Mouse (Mus musculus) kidney, postnatal 0 days (tissue): ENCODE results near the gene Pnkp. TPM values are rescaled to one million over a fixed set of nuclear protein-coding genes. Genes with fewer than 3 reads are reported as not detected.

ENCODE experiments used
- ATAC-seq: fragments of 200-750 bp; cut with Nextera tagmentation; replicated peaks from 2 replicates; pipeline ENCODE4 v1.8.0; 2017; ENCODE audit warnings: low read depth, moderate number of reproducible peaks, moderate TSS enrichment, moderate library complexity; ENCODE audit not compliant: low FRiP score
- DNase-seq: peaks from one replicate; pipeline ENCODE4 v3.0.0-alpha.2; 2016; ENCODE audit warnings: low spot score
- H3K27ac ChIP-seq: fragments of 300-500 bp; sonication (generic); 2 replicates; pipeline ENCODE4 v1.5.1; 2014; ENCODE audit warnings: mild to moderate bottlenecking
- H3K27me3 ChIP-seq: fragments of 300-500 bp; sonication (generic); 2 replicates; pipeline ENCODE4 v1.6.1; 2014; ENCODE audit warnings: low read length, mixed read lengths; ENCODE audit not compliant: insufficient read depth
- H3K36me3 ChIP-seq: fragments of 300-500 bp; sonication (generic); 2 replicates; pipeline ENCODE4 v1.6.1; 2014; ENCODE audit warnings: low read length, mixed read lengths; ENCODE audit not compliant: insufficient read depth
- H3K4me1 ChIP-seq: fragments of 300-500 bp; sonication (generic); replicated peaks from 2 replicates; pipeline ENCODE4 v1.6.1; 2014; ENCODE audit warnings: antibody characterized with exemption, low read length, mixed read lengths; ENCODE audit not compliant: insufficient read depth
- H3K4me2 ChIP-seq: fragments of 300-500 bp; sonication (generic); 2 replicates; pipeline ENCODE4 v1.6.1; 2014; ENCODE audit warnings: mild to moderate bottlenecking, low read length, moderate library complexity, mixed read lengths
- H3K4me3 ChIP-seq: fragments of 300-500 bp; sonication (generic); replicated peaks from 2 replicates; pipeline ENCODE4 v1.5.1; 2014; ENCODE audit warnings: low read depth, low read length
- H3K9ac ChIP-seq: fragments of 300-500 bp; sonication (generic); 2 replicates; pipeline ENCODE4 v1.6.1; 2014; ENCODE audit warnings: low read depth, low read length
- H3K9me3 ChIP-seq: fragments of 300-500 bp; sonication (generic); replicated peaks from 2 replicates; pipeline ENCODE4 v1.6.1; 2016; ENCODE audit warnings: low read length, inconsistent platforms, mixed read lengths
- CTCF ChIP-seq: IDR thresholded peaks from 2 replicates; pipeline ENCODE4 v1.5.1; 2016; ENCODE audit warnings: antibody characterized with exemption, low read depth, mild to moderate bottlenecking, moderate library complexity
- WGBS: fragments of 180-500 bp; shearing (Covaris S2); extraction: QIAGEN DNeasy Blood & Tissue Kit; methylation state at CpG from one replicate; pipeline ENCODE4 v1.1.7; 2014; 5-methylcytosine and 5-hydroxymethylcytosine counted together
- polyA plus RNA-seq: library from polyadenylated mRNA; unstranded; fragments of >200 nt; fragmentation: Nextera tagmentation; extraction: Ambion mirVana; gene quantifications from 2 replicates; pipeline ENCODE4 v1.2.1, GENCODE M21; 2015

Gene Pnkp
- polyA plus RNA-seq, 1 experiment from 2014 or later: 34.0 TPM

DNA sequence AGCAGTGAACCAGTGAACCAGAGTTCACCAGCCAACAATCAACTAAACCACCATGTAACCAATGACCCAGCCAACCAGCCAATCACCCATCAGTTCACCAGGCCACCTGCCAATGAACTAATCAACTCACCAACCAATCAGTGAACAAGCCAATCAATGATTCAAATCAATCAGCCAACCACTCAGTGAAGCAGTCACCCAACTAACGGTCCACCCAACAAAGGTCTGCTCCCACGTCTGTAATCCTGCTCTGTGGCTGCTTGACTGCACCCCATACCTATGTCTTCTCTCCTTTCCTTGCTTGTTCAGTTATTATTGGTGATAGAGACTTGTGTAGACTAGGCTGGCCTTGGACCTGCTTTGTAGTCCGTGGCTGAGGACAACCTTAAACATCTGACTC lies 43.0 kb upstream of the Pnkp start:
- Histone ChIP-seq H3K27me3 (no peaks in the 10 kb centered on the region), H3K4me3 (no peak overlapping the region), H3K9me3 (no peaks in the 10 kb centered on the region), H3K36me3 (no peaks in the 10 kb centered on the region), H3K4me1 (peaks cover 15% of the 10 kb centered on the region), H3K4me2 (no peak overlapping the region), H3K9ac (no peak overlapping the region), H3K27ac (no peak overlapping the region)
- 93% methylated on average over 3 of the region's 3 CpGs for WGBS
- no peak for TF ChIP-seq CTCF
- DNase-seq: no peak
- ATAC-seq: no peak

DNA sequence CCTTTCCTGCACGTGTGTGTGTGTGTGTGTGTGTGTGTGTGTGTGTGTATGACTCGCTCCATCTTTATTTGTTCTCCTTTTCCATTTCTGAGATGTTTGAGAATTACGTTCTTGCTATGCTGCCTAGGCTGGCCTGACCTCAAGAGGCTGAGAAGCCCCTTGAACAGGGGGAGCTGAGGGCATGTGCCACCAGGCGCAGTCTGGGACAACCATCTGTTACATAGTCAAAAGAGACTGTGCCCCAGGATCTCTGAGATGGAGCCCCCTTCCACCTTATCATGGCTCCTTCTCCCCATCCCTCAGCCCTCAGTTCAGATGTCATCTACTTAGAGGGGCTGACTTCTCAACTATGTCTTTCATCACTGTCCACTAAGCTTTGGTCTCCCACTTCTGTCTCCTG lies 42.5 kb upstream of the Pnkp start:
- H3K4me1 ChIP-seq: peaks cover 19% of the 10 kb centered on the region
- H3K9me3 ChIP-seq: no peaks in the 10 kb centered on the region
- WGBS: 93% methylated on average over 4 of the region's 4 CpGs
- H3K4me3 ChIP-seq: no peak overlapping the region
- H3K27me3 ChIP-seq: no peaks in the 10 kb centered on the region
- no peak overlapping the region for H3K4me2 ChIP-seq
- TF ChIP-seq CTCF: no peak
- no peak overlapping the region for H3K27ac ChIP-seq
- DNase-seq: no peak
- no peak overlapping the region for H3K9ac ChIP-seq
- no peak for ATAC-seq
- H3K36me3 ChIP-seq: no peaks in the 10 kb centered on the region

- Histone ChIP-seq H3K27ac (peak overlapping the region; percentile 98; the same call in 1 of the 2 replicates), H3K4me3 (peak overlapping the region; percentile 87), H3K36me3 (no peaks in the 10 kb centered on the region), H3K9me3 (no peaks in the 10 kb centered on the region), H3K27me3 (no peaks in the 10 kb centered on the region), H3K4me2 (peak overlapping the region; percentile 81), H3K9ac (peak overlapping the region; percentile 94; the same call in 1 of the 2 replicates), H3K4me1 (peaks cover 19% of the 10 kb centered on the region)
- no peak for ATAC-seq
- no peak for DNase-seq
- 28% methylated on average over 14 of the region's 14 CpGs for WGBS
- TF ChIP-seq CTCF: no peak
Measured at GRCm38 (mm10) chr7:44814952-44815553, 41.9 kb upstream of the Pnkp start.

DNA sequence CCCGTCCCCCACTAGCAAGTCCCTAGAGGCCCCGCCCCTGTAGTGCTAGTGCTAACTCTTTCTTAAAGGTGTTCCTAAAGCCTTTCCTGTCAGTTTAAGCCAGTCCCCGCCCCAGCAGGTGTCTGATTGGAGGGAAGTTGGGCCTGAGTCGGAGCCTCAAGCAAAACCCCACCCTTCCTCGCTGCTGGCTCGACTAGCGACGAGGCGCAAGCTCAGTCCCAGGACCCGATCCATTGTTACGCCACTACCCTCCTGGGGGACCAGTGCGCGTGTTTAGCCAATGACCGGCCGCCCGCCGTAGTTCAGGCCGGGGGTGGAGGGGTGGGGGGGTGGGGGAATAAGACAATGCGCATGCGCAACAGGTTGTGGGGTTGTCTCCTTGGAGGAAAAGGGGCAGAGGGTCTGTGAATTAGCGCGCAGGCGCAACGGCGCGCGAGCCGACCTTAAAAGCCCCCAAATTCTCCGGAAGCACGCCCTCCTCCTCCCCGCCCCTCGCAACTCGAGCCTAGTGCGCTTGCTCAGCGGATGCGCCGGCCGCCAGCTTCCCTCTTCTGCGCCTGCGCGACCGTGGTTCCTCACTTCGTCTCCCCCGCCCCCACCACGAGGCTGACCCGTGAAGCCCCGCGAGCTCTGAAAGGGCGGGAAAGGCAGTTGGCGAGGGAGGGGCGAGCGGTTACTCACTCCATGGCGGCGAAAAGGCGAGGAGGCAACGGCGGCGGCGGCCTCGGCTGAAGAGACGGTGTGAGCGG lies 41.0 kb upstream of the Pnkp start, which contains the start of the genes Nup62 and Il4i1:
Gene Nup62, plus strand, starts transcription at position 368 of the 749 bp plus-strand sequence.
Gene Il4i1, plus strand, starts transcription at position 667 of the 749 bp plus-strand sequence.
- H3K4me2 ChIP-seq: peak within 1 kb of the TSS; percentile 81
- H3K27ac ChIP-seq: peak within 1 kb of the TSS; percentile 98
- WGBS: under 1% methylated on average over 60 of the region's 62 CpGs
- no peaks in the 10 kb centered on the region for H3K36me3 ChIP-seq
- peak within 1 kb of the TSS; percentile 87 for H3K4me3 ChIP-seq
- DNase-seq (peak; percentile 99), ATAC-seq (peak; percentile 93)
- H3K9ac ChIP-seq: peak within 1 kb of the TSS; percentile 94
- H3K9me3 ChIP-seq: no peaks in the 10 kb centered on the region
- no peaks in the 10 kb centered on the region for H3K27me3 ChIP-seq
- no peak for TF ChIP-seq CTCF
- H3K4me1 ChIP-seq: peaks cover 23% of the 10 kb centered on the region

DNA sequence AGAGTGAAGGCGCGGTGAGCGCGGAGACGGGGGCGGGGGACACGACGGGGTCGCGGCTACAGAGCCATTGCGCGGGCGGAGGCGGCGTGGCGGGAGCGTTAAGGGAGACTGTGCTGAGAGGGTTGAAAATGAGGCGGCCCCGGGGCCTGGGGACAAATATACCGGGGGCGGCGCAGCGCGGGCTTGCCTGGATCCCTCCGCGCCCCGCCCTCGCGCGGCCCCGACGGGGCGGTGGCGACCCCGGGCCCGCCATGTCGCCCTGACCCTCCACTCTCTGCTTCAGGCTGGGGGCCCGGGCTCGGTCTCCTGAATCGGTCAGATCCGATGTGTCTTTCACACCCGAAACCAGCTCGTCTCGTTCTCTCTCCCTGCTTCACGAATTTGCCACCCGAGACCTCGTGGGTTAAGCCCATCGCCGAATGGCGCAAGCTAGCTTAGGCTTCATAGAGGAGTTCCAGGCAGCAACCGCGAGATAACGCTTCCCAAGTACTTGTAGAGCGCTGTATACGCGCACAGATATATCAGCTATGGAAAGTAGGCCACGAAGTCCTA lies 40.4 kb upstream of the Pnkp start, which contains the start of gene Atf5:
Gene Atf5, minus strand, starts transcription at position 189 of the 552 bp plus-strand sequence.
- ATAC-seq: peak; percentile 21
- TF ChIP-seq CTCF: no peak
- Histone ChIP-seq H3K36me3 (no peaks in the 10 kb centered on the region), H3K9me3 (no peaks in the 10 kb centered on the region), H3K9ac (peak within 1 kb of the TSS; percentile 94), H3K4me2 (peak within 1 kb of the TSS; percentile 81), H3K4me3 (peak within 1 kb of the TSS; percentile 87), H3K27ac (peak within 1 kb of the TSS; percentile 98), H3K27me3 (no peaks in the 10 kb centered on the region), H3K4me1 (peaks cover 23% of the 10 kb centered on the region)
- DNase-seq: peak; percentile 73
- WGBS: under 1% methylated on average over 49 of the region's 57 CpGs

DNA sequence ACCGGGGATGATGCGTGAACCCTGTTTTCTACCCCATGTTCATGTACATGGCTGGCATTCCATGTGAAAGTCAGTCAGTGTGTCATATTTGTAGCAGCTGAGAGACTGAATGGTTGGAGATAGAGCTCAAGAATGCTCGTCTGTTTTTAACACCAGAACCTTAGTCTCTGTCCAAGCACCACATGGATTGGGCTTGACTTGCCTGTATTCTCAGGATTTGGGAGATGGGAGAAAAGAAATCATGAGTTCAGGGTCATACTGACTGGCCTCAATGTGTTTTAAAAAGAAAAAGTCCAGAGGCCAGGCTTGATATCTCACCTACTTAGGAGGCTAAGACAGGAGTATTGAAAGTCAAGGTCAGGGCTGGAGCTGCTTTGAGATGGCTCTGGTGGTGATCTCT lies 39.5 kb upstream of the Pnkp start:
- DNase-seq: no peak
- peak overlapping the region; percentile 94 for H3K9ac ChIP-seq
- TF ChIP-seq CTCF: no peak
- H3K27ac ChIP-seq: 0 out of 2 replicates have a peak overlapping the region, but pooled peaks have one; percentile 98
- peak overlapping the region; percentile 81 for H3K4me2 ChIP-seq
- H3K4me1 ChIP-seq: peaks cover 23% of the 10 kb centered on the region
- ATAC-seq: no peak
- H3K36me3 ChIP-seq: no peaks in the 10 kb centered on the region
- no peaks in the 10 kb centered on the region for H3K27me3 ChIP-seq
- peak overlapping the region; percentile 87 for H3K4me3 ChIP-seq
- no peaks in the 10 kb centered on the region for H3K9me3 ChIP-seq
- WGBS: 15% methylated on average over 3 of the region's 3 CpGs
